Comparison of ENCODE assay signal across 8 mouse cellular contexts in genomic region chr16:67619906-67620781, GRCm38 (mm10). TPM values are rescaled to one million over a fixed set of nuclear protein-coding genes. Genes with fewer than 3 reads are reported as not detected.
DNase-seq lines count a peak whose midpoint lies in the region; ATAC-seq and TF ChIP-seq lines count a peak whose summit lies in the region.

No protein-coding gene starts in this region.

- TF ChIP-seq EP300 in ES-Bruce4 (IDR thresholded peaks at IDR 0.05; ENCODE audit: insufficient read depth, low read depth, low read length): no peak
- TF ChIP-seq EP300 in heart, postnatal 0 days (IDR thresholded peaks at IDR 0.05; ENCODE audit: low read depth): no peak

- H3K9me3 ChIP-seq in ES-Bruce4 (replicated peaks; ENCODE audit: control insufficient read depth, insufficient read depth, low read length, poor library complexity, severe bottlenecking): no peaks in the 10 kb centered on the region
- no peaks in the 10 kb centered on the region; the same call in 1 of the 2 replicates for H3K9me3 ChIP-seq in embryonic facial prominence, embryonic 13.5 days
- H3K9me3 ChIP-seq in heart, postnatal 0 days (replicated peaks; ENCODE audit: control insufficient read depth, low read length): no peaks in the 10 kb centered on the region
- H3K9me3 ChIP-seq in liver, embryonic 16.5 days (replicated peaks; ENCODE audit: control insufficient read depth, low read length): no peaks in the 10 kb centered on the region
- H3K9me3 ChIP-seq in neural tube, embryonic 15.5 days (replicated peaks): no peaks in the 10 kb centered on the region

- H3K27ac ChIP-seq in ES-Bruce4 (ENCODE audit: insufficient read depth, low read length): no peak overlapping the region
- peak overlapping the region; percentile 39; the same call in 1 of the 2 replicates for H3K27ac ChIP-seq in embryonic facial prominence, embryonic 13.5 days
- H3K27ac ChIP-seq in heart, postnatal 0 days (ENCODE audit: low read depth): no peak overlapping the region
- H3K27ac ChIP-seq in liver, embryonic 16.5 days (ENCODE audit: low read length): no peak overlapping the region
- peak overlapping the region; percentile 94 for H3K27ac ChIP-seq in neural tube, embryonic 15.5 days (replicated peaks)

- no peak for TF ChIP-seq CTCF in ES-Bruce4 (IDR thresholded peaks at IDR 0.05; ENCODE audit: low read depth, low read length)
- no peak for TF ChIP-seq CTCF in heart, postnatal 0 days (IDR thresholded peaks at IDR 0.05; ENCODE audit: low read depth)

- TF ChIP-seq POLR2A in ES-Bruce4 (IDR thresholded peaks at IDR 0.05; ENCODE audit: insufficient read depth, low read length): no peak

- H3K27me3 ChIP-seq in ES-Bruce4 (ENCODE audit: control insufficient read depth, insufficient read depth, low read length, poor library complexity, severe bottlenecking): peaks cover 4% of the 10 kb centered on the region
- H3K27me3 ChIP-seq in embryonic facial prominence, embryonic 13.5 days: peaks cover 33% of the 10 kb centered on the region
- peaks cover 36% of the 10 kb centered on the region for H3K27me3 ChIP-seq in heart, postnatal 0 days (ENCODE audit: control insufficient read depth, insufficient read depth, low read length)
- H3K27me3 ChIP-seq in liver, embryonic 16.5 days (ENCODE audit: control insufficient read depth, insufficient read depth, low read depth, low read length): peaks cover 31% of the 10 kb centered on the region
- H3K27me3 ChIP-seq in neural tube, embryonic 15.5 days (replicated peaks): no peaks in the 10 kb centered on the region

- peak; percentile 9 to 26 for DNase-seq in adrenal gland, postnatal 36 days
- peak; percentile 8 for DNase-seq in heart, postnatal 0 days (ENCODE audit: low spot score)
- peak; percentile 49 to 60 for DNase-seq in kidney, postnatal 4 days
- DNase-seq in natural killer cell, adult 2 months (ENCODE audit: low spot score in 2 of 2): no peak

- under 1% methylated on average over 55 of the region's 61 CpGs for WGBS in embryonic facial prominence, embryonic 13.5 days
- WGBS in heart, postnatal 0 days: under 1% methylated on average over 45 of the region's 61 CpGs
- WGBS in liver, embryonic 16.5 days (ENCODE audit: insufficient replicate concordance): under 1% methylated on average over 55 of the region's 61 CpGs
- WGBS in neural tube, embryonic 15.5 days: under 1% methylated on average over 55 of the region's 61 CpGs

- H3K36me3 ChIP-seq in ES-Bruce4 (ENCODE audit: control insufficient read depth, insufficient read depth, low read length, poor library complexity, severe bottlenecking): no peaks in the 10 kb centered on the region
- no peaks in the 10 kb centered on the region for H3K36me3 ChIP-seq in embryonic facial prominence, embryonic 13.5 days
- no peaks in the 10 kb centered on the region for H3K36me3 ChIP-seq in heart, postnatal 0 days (replicated peaks; ENCODE audit: control insufficient read depth, insufficient read depth, low read length)
- no peaks in the 10 kb centered on the region for H3K36me3 ChIP-seq in liver, embryonic 16.5 days (ENCODE audit: control insufficient read depth, insufficient read depth)
- H3K36me3 ChIP-seq in neural tube, embryonic 15.5 days: no peaks in the 10 kb centered on the region

- H3K4me2 ChIP-seq in embryonic facial prominence, embryonic 13.5 days: peak overlapping the region; percentile 89
- peak overlapping the region; percentile 100 for H3K4me2 ChIP-seq in heart, postnatal 0 days (ENCODE audit: low read depth, low read length)
- peak overlapping the region; percentile 82 for H3K4me2 ChIP-seq in liver, embryonic 16.5 days (ENCODE audit: low read depth, low read length)
- peak overlapping the region; percentile 71 for H3K4me2 ChIP-seq in neural tube, embryonic 15.5 days

- ATAC-seq in embryonic facial prominence, embryonic 13.5 days (ENCODE audit: insufficient number of reproducible peaks, insufficient read depth, low FRiP score, low TSS enrichment, low read depth): peak; percentile 67
- ATAC-seq in heart, postnatal 0 days (ENCODE audit: insufficient read depth, low read depth): peak; percentile 28; the same call in 1 of the 2 replicates
- no peak; the same call in 1 of the 2 replicates for ATAC-seq in liver, embryonic 16.5 days (ENCODE audit: low read depth)
- peak; percentile 78 for ATAC-seq in neural tube, embryonic 15.5 days (ENCODE audit: low FRiP score)

- H3K4me3 ChIP-seq in ES-Bruce4 (ENCODE audit: low read depth, low read length): peak overlapping the region; percentile 84
- H3K4me3 ChIP-seq in embryonic facial prominence, embryonic 13.5 days: peak overlapping the region; percentile 73
- peak overlapping the region; percentile 69 for H3K4me3 ChIP-seq in heart, postnatal 0 days (ENCODE audit: low read depth, low read length)
- peak overlapping the region; percentile 56 for H3K4me3 ChIP-seq in liver, embryonic 16.5 days (ENCODE audit: low read depth, low read length)
- peak overlapping the region; percentile 86 for H3K4me3 ChIP-seq in neural tube, embryonic 15.5 days (replicated peaks)

- no peaks in the 10 kb centered on the region for H3K4me1 ChIP-seq in ES-Bruce4 (ENCODE audit: control insufficient read depth, insufficient read depth, low read length)
- H3K4me1 ChIP-seq in embryonic facial prominence, embryonic 13.5 days: peaks cover 4% of the 10 kb centered on the region; the same call in 1 of the 2 replicates
- peaks cover 6% of the 10 kb centered on the region; the same call in 1 of the 2 replicates for H3K4me1 ChIP-seq in heart, postnatal 0 days (ENCODE audit: control insufficient read depth, insufficient read depth)
- no peaks in the 10 kb centered on the region; the same call in none of the 2 replicates for H3K4me1 ChIP-seq in liver, embryonic 16.5 days (ENCODE audit: control insufficient read depth, low read depth, low read length)
- H3K4me1 ChIP-seq in neural tube, embryonic 15.5 days: peaks cover 15% of the 10 kb centered on the region

- peak overlapping the region; percentile 70 for H3K9ac ChIP-seq in ES-Bruce4 (ENCODE audit: low read depth, poor library complexity, severe bottlenecking)
- peak overlapping the region; percentile 73 for H3K9ac ChIP-seq in embryonic facial prominence, embryonic 13.5 days
- no peak overlapping the region for H3K9ac ChIP-seq in heart, postnatal 0 days (replicated peaks; ENCODE audit: low read depth, low read length)
- no peak overlapping the region for H3K9ac ChIP-seq in liver, embryonic 16.5 days (ENCODE audit: low read depth, low read length)
- peak overlapping the region; percentile 85 for H3K9ac ChIP-seq in neural tube, embryonic 15.5 days (replicated peaks)

RNA-seq across cellular contexts. Expression of gene Cadm2, which starts 0.6 kb away (rescaled TPM):
- 1.6 and 1.7 TPM in 2 replicates for polyA plus RNA-seq in ES-Bruce4 (2011; ENCODE audit: insufficient read depth, insufficient read length, low read depth, missing spikeins)
- under 1 TPM; 0.36 to 0.76 TPM for total RNA-seq in adrenal gland, postnatal 36 days (2021)
- polyA plus RNA-seq in embryonic facial prominence, embryonic 13.5 days (2015; fragmentation: Nextera tagmentation; extraction: Ambion mirVana): 2.7 and 3.8 TPM in 2 replicates
- total RNA-seq in heart, postnatal 0 days (2014; rRNA removed; ENCODE audit: low replicate concordance): under 0.01 and 1.0 TPM in 2 replicates
- 0.14 TPM in 1 of 2 replicates, not detected in the other for polyA plus RNA-seq in heart, postnatal 0 days (2015; fragmentation: Nextera tagmentation; extraction: Ambion mirVana)
- not detected in 2 replicates for polyA plus RNA-seq in liver, embryonic 16.5 days (2015; fragmentation: Nextera tagmentation; extraction: Ambion mirVana)
- 48.8 and 64.9 TPM in 2 replicates for polyA plus RNA-seq in neural tube, embryonic 15.5 days (2015; fragmentation: Nextera tagmentation; extraction: Ambion mirVana)

Comparison
In these comparisons a context has a peak if more than half of its experiments do, and no peak if none do; other contexts are left out.
1. H3K27ac ChIP-seq: peak in embryonic facial prominence, embryonic 13.5 days (single experiment) and neural tube, embryonic 15.5 days (single experiment); none in ES-Bruce4 (single experiment), heart, postnatal 0 days (single experiment) and liver, embryonic 16.5 days (single experiment).
2. H3K9ac ChIP-seq: peak in ES-Bruce4 (single experiment), embryonic facial prominence, embryonic 13.5 days (single experiment) and neural tube, embryonic 15.5 days (single experiment); none in heart, postnatal 0 days (single experiment) and liver, embryonic 16.5 days (single experiment).
3. DNase-seq: peak in adrenal gland, postnatal 36 days (2 of 2), heart, postnatal 0 days (single experiment) and kidney, postnatal 4 days (2 of 2); none in natural killer cell, adult 2 months (0 of 2).
4. RNA of gene Cadm2, which starts 0.6 kb away (polyA plus RNA-seq): 48.8 to 64.9 TPM in neural tube, embryonic 15.5 days; 2.7 to 3.8 TPM in embryonic facial prominence, embryonic 13.5 days, 1.6 to 1.7 TPM in ES-Bruce4, 0.14 TPM in heart, postnatal 0 days and not detected in liver, embryonic 16.5 days; every median in the first group is over 10 times any median in the second.
5. Peak in every context shown above with its lines, with median percentiles within 50 percentile points of each other: H3K4me3 ChIP-seq and H3K4me2 ChIP-seq.